Mouse (Mus musculus) hematopoietic stem cell, adult 5-6 weeks (primary cell): ENCODE data around the gene Ccdc65. TPM values are rescaled to one million over a fixed set of nuclear protein-coding genes. Genes with fewer than 3 reads are reported as not detected.

Experiments used
- ATAC-seq, 2 experiments: fragments of 125-278 bp in 1 of 2; replicated peaks in 1 of 2; 2 replicates each; pipeline ENCODE4 v1.8.0; 2016 to 2017; ENCODE audit warnings: inconsistent platforms in 2 of 2, mild to moderate bottlenecking in 2 of 2, moderate number of reproducible peaks in 2 of 2, low read depth in 1 of 2, moderate TSS enrichment in 1 of 2; ENCODE audit not compliant: low FRiP score in 2 of 2, poor library complexity in 2 of 2, severe bottlenecking in 2 of 2, insufficient read depth in 1 of 2, low TSS enrichment in 1 of 2
- total RNA-seq: library from RNA; stranded (forward); fragments of 172-1452, 232-1000 nt; gene quantifications from 2 replicates; pipeline ENCODE4 v1.2.3, GENCODE M21; 2017

The Ccdc65 gene
- total RNA-seq, result 0.19 TPM in 1 of 2 replicates, not detected in the other

- peak; percentile 75 to 83 for ATAC-seq
Observed at GRCm38 (mm10) chr15:98707766-98708372, at the start of gene Ccdc65. TSS of gene Ccdc65 (plus strand) at chr15:98708207.

- ATAC-seq, result peak; percentile 31 to 52
Observed at GRCm38 (mm10) chr15:98662198-98662566, 45.8 kb upstream of the Ccdc65 start.

GRCm38 (mm10) chr15:98662567-98663545 is 45.2 kb upstream of the Ccdc65 start, which contains the start of gene Ddx23:
TSS of gene Ddx23 (minus strand) at chr15:98662894.
- ATAC-seq, result peak; percentile 97

- 0 out of 4 replicates have a peak, but pooled peaks of 1 of the 2 experiments have one; percentile 24 for ATAC-seq
Observed at GRCm38 (mm10) chr15:98664042-98664907, 43.7 kb upstream of the Ccdc65 start.

- ATAC-seq, result no peak
Observed at GRCm38 (mm10) chr15:98672592-98672991, 35.4 kb upstream of the Ccdc65 start.

- ATAC-seq, result no peak
Observed at GRCm38 (mm10) chr15:98673732-98674131, 34.3 kb upstream of the Ccdc65 start.

GRCm38 (mm10) chr15:98674284-98674993 is 33.6 kb upstream of the Ccdc65 start:
- ATAC-seq, result no peak

- ATAC-seq, result no peak
Observed at GRCm38 (mm10) chr15:98674994-98675545, 32.9 kb upstream of the Ccdc65 start.

GRCm38 (mm10) chr15:98675634-98676250 is 32.3 kb upstream of the Ccdc65 start:
- no peak for ATAC-seq

GRCm38 (mm10) chr15:98676471-98676870 is 31.5 kb upstream of the Ccdc65 start:
- no peak for ATAC-seq

- ATAC-seq, result peak; percentile 94 to 96
Observed at GRCm38 (mm10) chr15:98676940-98677728, 30.9 kb upstream of the Ccdc65 start, which contains the start of gene Rnd1. TSS of gene Rnd1 (minus strand) at chr15:98677461.

GRCm38 (mm10) chr15:98677977-98678376 is 30.0 kb upstream of the Ccdc65 start:
- no peak for ATAC-seq

GRCm38 (mm10) chr15:98680660-98681059 is 27.3 kb upstream of the Ccdc65 start:
- no peak for ATAC-seq

GRCm38 (mm10) chr15:98681633-98682032 is 26.4 kb upstream of the Ccdc65 start:
- ATAC-seq, result no peak

GRCm38 (mm10) chr15:98683177-98683576 is 24.8 kb upstream of the Ccdc65 start:
- ATAC-seq, result peak in 1 of 2 experiments; percentile 25; a peak in 1 of 4 replicates
